Mouse (Mus musculus): ENCODE results near the gene Hbs1l.

DNA sequence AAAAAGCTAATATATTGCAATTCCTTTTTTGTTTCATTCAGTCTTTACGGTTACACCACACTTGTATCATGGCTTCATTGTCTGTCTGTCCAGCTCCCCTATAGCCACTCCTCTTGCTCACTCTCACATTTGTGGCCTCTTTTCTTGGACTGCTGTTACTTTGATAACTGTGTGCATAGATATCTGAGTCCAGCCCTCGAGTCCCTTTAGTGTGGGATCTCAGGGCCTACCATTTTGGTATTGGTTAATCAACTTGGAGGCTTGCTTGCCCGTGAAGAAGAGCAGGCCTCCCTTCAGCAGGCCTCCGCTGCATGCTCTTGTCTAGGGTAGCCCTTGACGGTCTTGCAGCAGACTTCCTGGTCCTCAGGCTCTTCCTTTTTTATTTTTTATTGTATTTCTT lies 53.7 kb downstream of the Hbs1l start:
- TF ChIP-seq CTCF (conservative IDR thresholded peaks at IDR 0.05; ENCODE audit: insufficient read depth, insufficient read length, low read depth, low read length), result no peak
- no peak for TF ChIP-seq POLR2A (IDR thresholded peaks at IDR 0.05; ENCODE audit: low read depth, low read length)

Measured in kidney, adult 2 months (tissue).